Mouse (Mus musculus) heart, embryonic 11.5 days (tissue): ENCODE measurements around the gene Prcd. TPM values are rescaled to one million over a fixed set of nuclear protein-coding genes. Genes with fewer than 3 reads are reported as not detected.

Source experiments
- ATAC-seq: fragments of 200-750 bp; cut with Nextera tagmentation; replicated peaks from 2 replicates; pipeline ENCODE4 v1.8.0; 2017; ENCODE audit warnings: moderate library complexity; ENCODE audit not compliant: insufficient number of reproducible peaks, low FRiP score, low TSS enrichment
- H3K27ac ChIP-seq: fragments of 300-500 bp; sonication (generic); 2 replicates; pipeline ENCODE4 v1.5.1; 2014; ENCODE audit warnings: mild to moderate bottlenecking, low read depth, low read length
- H3K27me3 ChIP-seq: fragments of 300-500 bp; sonication (generic); 2 replicates; pipeline ENCODE4 v1.6.1; 2014; ENCODE audit warnings: mild to moderate bottlenecking, low read length, mixed read lengths; ENCODE audit not compliant: control insufficient read depth, insufficient read depth
- H3K36me3 ChIP-seq: fragments of 300-500 bp; sonication (generic); 2 replicates; pipeline ENCODE4 v1.6.1; 2014; ENCODE audit warnings: mild to moderate bottlenecking, low read length, moderate library complexity, mixed read lengths; ENCODE audit not compliant: control insufficient read depth, insufficient read depth
- H3K4me1 ChIP-seq: fragments of 300-500 bp; sonication (generic); 2 replicates; pipeline ENCODE4 v1.6.1; 2014; ENCODE audit warnings: low read length; ENCODE audit not compliant: control insufficient read depth, insufficient read depth
- H3K4me2 ChIP-seq: fragments of 300-500 bp; sonication (generic); 2 replicates; pipeline ENCODE4 v1.6.1; 2014; ENCODE audit warnings: mild to moderate bottlenecking, moderate library complexity
- H3K4me3 ChIP-seq: fragments of 300-500 bp; sonication (generic); 2 replicates; pipeline ENCODE4 v1.5.1; 2014; ENCODE audit warnings: low read depth, low read length
- H3K9ac ChIP-seq: fragments of 300-500 bp; sonication (generic); 2 replicates; pipeline ENCODE4 v1.6.1; 2014; ENCODE audit warnings: mild to moderate bottlenecking, low read depth, low read length, moderate library complexity
- H3K9me3 ChIP-seq: fragments of 300-500 bp; sonication (generic); replicated peaks from 2 replicates; pipeline ENCODE4 v1.6.1; 2016; ENCODE audit warnings: low read length; ENCODE audit not compliant: control insufficient read depth
- WGBS: fragments of 180-500 bp; shearing (Covaris S2); extraction: QIAGEN DNeasy Blood & Tissue Kit; methylation state at CpG from one replicate; pipeline ENCODE4 v1.1.7; 2014; ENCODE audit not compliant: insufficient replicate concordance; 5-methylcytosine and 5-hydroxymethylcytosine counted together
- polyA plus RNA-seq: library from polyadenylated mRNA; unstranded; fragments of >200 nt; fragmentation: Nextera tagmentation; extraction: Ambion mirVana; gene quantifications from 2 replicates; pipeline ENCODE4 v1.2.1, GENCODE M21; 2014

The Prcd gene
- polyA plus RNA-seq, 1 experiment from 2014 or later: 0.92 TPM

- Histone ChIP-seq H3K27me3 (no peaks in the 10 kb centered on the region), H3K4me2 (peak overlapping the region; percentile 53)
Measured at GRCm38 (mm10) chr11:116615735-116616437, 37.4 kb upstream of the Prcd start.

GRCm38 (mm10) chr11:116616438-116617118, 36.8 kb upstream of the Prcd start:
- WGBS: 72% methylated on average over 10 of the region's 10 CpGs
- no peak overlapping the region for H3K9ac ChIP-seq
- peak overlapping the region; percentile 75; the same call in 1 of the 2 replicates for H3K27ac ChIP-seq
- H3K4me2 ChIP-seq: peak overlapping the region; percentile 53
- H3K9me3 ChIP-seq: no peaks in the 10 kb centered on the region
- H3K36me3 ChIP-seq: no peaks in the 10 kb centered on the region
- no peak overlapping the region for H3K4me3 ChIP-seq
- H3K27me3 ChIP-seq: no peaks in the 10 kb centered on the region
- no peak for ATAC-seq
- peaks cover 52% of the 10 kb centered on the region for H3K4me1 ChIP-seq

More at GRCm38 (mm10) chr11:116615735-116616437, 37.4 kb upstream of the Prcd start:
- Histone ChIP-seq H3K9ac (peak overlapping the region; percentile 49; the same call in 1 of the 2 replicates), H3K4me3 (no peak overlapping the region), H3K9me3 (no peaks in the 10 kb centered on the region), H3K27ac (peak overlapping the region; percentile 75), H3K36me3 (no peaks in the 10 kb centered on the region), H3K4me1 (peaks cover 45% of the 10 kb centered on the region)
- 38% methylated on average over 13 of the region's 15 CpGs for WGBS
- peak; percentile 69 for ATAC-seq

- H3K27me3 ChIP-seq: no peaks in the 10 kb centered on the region
- no peaks in the 10 kb centered on the region for H3K9me3 ChIP-seq
- H3K4me2 ChIP-seq: no peak overlapping the region
- no peak overlapping the region for H3K9ac ChIP-seq
- no peak for ATAC-seq
- H3K4me1 ChIP-seq: peaks cover 62% of the 10 kb centered on the region
- no peaks in the 10 kb centered on the region for H3K36me3 ChIP-seq
- no peak overlapping the region for H3K4me3 ChIP-seq
- WGBS: 91% methylated on average over 7 of the region's 7 CpGs
- H3K27ac ChIP-seq: no peak overlapping the region
Measured at GRCm38 (mm10) chr11:116617641-116618040, 35.7 kb upstream of the Prcd start.

- Histone ChIP-seq H3K27me3 (no peaks in the 10 kb centered on the region), H3K36me3 (no peaks in the 10 kb centered on the region), H3K4me2 (no peak overlapping the region), H3K4me3 (no peak overlapping the region), H3K9me3 (no peaks in the 10 kb centered on the region), H3K27ac (no peak overlapping the region), H3K4me1 (peaks cover 70% of the 10 kb centered on the region), H3K9ac (no peak overlapping the region)
- no peak for ATAC-seq
- WGBS: 83% methylated on average over 7 of the region's 7 CpGs
Measured at GRCm38 (mm10) chr11:116618666-116619065, 34.7 kb upstream of the Prcd start.

GRCm38 (mm10) chr11:116619156-116619555, 34.2 kb upstream of the Prcd start:
- peaks cover 69% of the 10 kb centered on the region for H3K4me1 ChIP-seq
- H3K4me2 ChIP-seq: peak overlapping the region; percentile 11; the same call in 1 of the 2 replicates
- H3K27me3 ChIP-seq: no peaks in the 10 kb centered on the region
- H3K9me3 ChIP-seq: no peaks in the 10 kb centered on the region
- no peaks in the 10 kb centered on the region for H3K36me3 ChIP-seq
- ATAC-seq: no peak
- H3K27ac ChIP-seq: no peak overlapping the region
- H3K4me3 ChIP-seq: no peak overlapping the region
- WGBS: 92% methylated on average over 7 of the region's 7 CpGs
- no peak overlapping the region for H3K9ac ChIP-seq

- H3K27ac ChIP-seq: no peak overlapping the region
- whole genome bisulfite sequencing: 77% methylated on average over 8 of the region's 8 CpGs
- H3K4me2 ChIP-seq: peak overlapping the region; percentile 50
- no peak overlapping the region for H3K9ac ChIP-seq
- no peaks in the 10 kb centered on the region for H3K9me3 ChIP-seq
- ATAC-seq: no peak
- no peaks in the 10 kb centered on the region for H3K36me3 ChIP-seq
- H3K27me3 ChIP-seq: no peaks in the 10 kb centered on the region
- no peak overlapping the region for H3K4me3 ChIP-seq
- H3K4me1 ChIP-seq: peaks cover 68% of the 10 kb centered on the region
Measured at GRCm38 (mm10) chr11:116619561-116619960, 33.8 kb upstream of the Prcd start.

- Histone ChIP-seq H3K9me3 (no peaks in the 10 kb centered on the region), H3K27ac (peak overlapping the region; percentile 55), H3K4me1 (peaks cover 68% of the 10 kb centered on the region), H3K36me3 (no peaks in the 10 kb centered on the region), H3K27me3 (no peaks in the 10 kb centered on the region), H3K9ac (no peak overlapping the region; the same call in 1 of the 2 replicates), H3K4me2 (peak overlapping the region; percentile 50), H3K4me3 (0 out of 2 replicates have a peak overlapping the region, but pooled peaks have one; percentile 6)
- 23% methylated on average over 9 of the region's 9 CpGs for WGBS
- ATAC-seq: no peak
Measured at GRCm38 (mm10) chr11:116620073-116620472, 33.3 kb upstream of the Prcd start.

GRCm38 (mm10) chr11:116620559-116621253, 32.6 kb upstream of the Prcd start:
- 65% methylated on average over 10 of the region's 10 CpGs for WGBS
- H3K9ac ChIP-seq: peak overlapping the region; percentile 17; the same call in 1 of the 2 replicates
- no peak for ATAC-seq

More at GRCm38 (mm10) chr11:116620559-116621253, 32.6 kb upstream of the Prcd start:
- H3K4me1 ChIP-seq: peaks cover 68% of the 10 kb centered on the region
- H3K36me3 ChIP-seq: no peaks in the 10 kb centered on the region
- peak overlapping the region; percentile 55 for H3K27ac ChIP-seq
- 0 out of 2 replicates have a peak overlapping the region, but pooled peaks have one; percentile 6 for H3K4me3 ChIP-seq
- peak overlapping the region; percentile 50 for H3K4me2 ChIP-seq
- H3K27me3 ChIP-seq: no peaks in the 10 kb centered on the region
- H3K9me3 ChIP-seq: no peaks in the 10 kb centered on the region
